Mouse (Mus musculus) midbrain, embryonic 12.5 days (tissue): ENCODE measurements around the gene Idh3a. TPM values are rescaled to one million over a fixed set of nuclear protein-coding genes. Genes with fewer than 3 reads are reported as not detected.

Experiments used
- ATAC-seq: fragments of 200-750 bp; cut with Nextera tagmentation; 2 replicates; pipeline ENCODE4 v1.8.0; 2017; ENCODE audit warnings: low read depth, moderate TSS enrichment, moderate library complexity; ENCODE audit not compliant: low FRiP score
- H3K27ac ChIP-seq: fragments of 300-500 bp; sonication (generic); replicated peaks from 2 replicates; pipeline ENCODE4 v1.5.1; 2016; ENCODE audit warnings: mild to moderate bottlenecking
- H3K27me3 ChIP-seq: fragments of 300-500 bp; sonication (generic); 2 replicates; pipeline ENCODE4 v1.6.1; 2016; ENCODE audit warnings: mild to moderate bottlenecking
- H3K36me3 ChIP-seq: fragments of 300-500 bp; sonication (generic); 2 replicates; pipeline ENCODE4 v1.6.1; 2016
- H3K4me1 ChIP-seq: fragments of 300-500 bp; sonication (generic); 2 replicates; pipeline ENCODE4 v1.6.1; 2016
- H3K4me2 ChIP-seq: fragments of 300-500 bp; sonication (generic); replicated peaks from 2 replicates; pipeline ENCODE4 v1.6.1; 2016; ENCODE audit warnings: mild to moderate bottlenecking, moderate library complexity
- H3K4me3 ChIP-seq: fragments of 300-500 bp; sonication (generic); 2 replicates; pipeline ENCODE4 v1.5.1; 2016; ENCODE audit warnings: mild to moderate bottlenecking
- H3K9ac ChIP-seq: fragments of 300-500 bp; sonication (generic); replicated peaks from 2 replicates; pipeline ENCODE4 v1.6.1; 2016; ENCODE audit warnings: mild to moderate bottlenecking, moderate library complexity
- H3K9me3 ChIP-seq: fragments of 300-500 bp; sonication (generic); 2 replicates; pipeline ENCODE4 v1.6.1; 2016; ENCODE audit warnings: mild to moderate bottlenecking
- WGBS: fragments of 180-500 bp; shearing (Covaris S2); methylation state at CpG from one replicate; pipeline ENCODE4 v1.1.7; 2016; 5-methylcytosine and 5-hydroxymethylcytosine counted together
- polyA plus RNA-seq: library from polyadenylated mRNA; unstranded; fragments of >200 nt; fragmentation: Nextera tagmentation; extraction: Ambion mirVana; gene quantifications from 2 replicates; pipeline ENCODE4 v1.2.1, GENCODE M21; 2016

Idh3a gene
- 101 and 102 TPM in 2 replicates for polyA plus RNA-seq

- H3K4me2 ChIP-seq: peak within 1 kb of the TSS; percentile 97
- H3K9ac ChIP-seq: peak within 1 kb of the TSS; percentile 88
- no peaks in the 10 kb centered on the region for H3K27me3 ChIP-seq
- H3K4me3 ChIP-seq: peak within 1 kb of the TSS; percentile 76
- H3K27ac ChIP-seq: 0 out of 2 replicates have a peak within 1 kb of the TSS, but pooled peaks have one; percentile 35
- WGBS: under 1% methylated on average over 72 of the region's 73 CpGs
- H3K36me3 ChIP-seq: peaks cover 8% of the 10 kb centered on the region
- H3K9me3 ChIP-seq: no peaks in the 10 kb centered on the region
- peaks cover 19% of the 10 kb centered on the region for H3K4me1 ChIP-seq
- peak; percentile 99 for ATAC-seq
Observed at GRCm38 (mm10) chr9:54586199-54587061, at the start of gene Idh3a. Gene Idh3a, plus strand, starts transcription at chr9:54586334.

- no peak overlapping the region for H3K9ac ChIP-seq
- H3K36me3 ChIP-seq: no peaks in the 10 kb centered on the region
- peaks cover 16% of the 10 kb centered on the region; the same call in 1 of the 2 replicates for H3K4me1 ChIP-seq
- no peak for ATAC-seq
- H3K27me3 ChIP-seq: no peaks in the 10 kb centered on the region
- no peak overlapping the region for H3K27ac ChIP-seq
- WGBS: 30% methylated on average over 4 of the region's 4 CpGs
- H3K4me2 ChIP-seq: no peak overlapping the region
- H3K4me3 ChIP-seq: no peak overlapping the region
- no peaks in the 10 kb centered on the region for H3K9me3 ChIP-seq
Observed at GRCm38 (mm10) chr9:54537030-54537429, 49.1 kb upstream of the Idh3a start.

- WGBS: 85% methylated on average over 3 of the region's 3 CpGs
- H3K9me3 ChIP-seq: no peaks in the 10 kb centered on the region
- H3K4me1 ChIP-seq: peaks cover 16% of the 10 kb centered on the region; the same call in 1 of the 2 replicates
- H3K27ac ChIP-seq: no peak overlapping the region
- H3K9ac ChIP-seq: no peak overlapping the region
- no peaks in the 10 kb centered on the region for H3K36me3 ChIP-seq
- ATAC-seq: no peak
- H3K4me2 ChIP-seq: no peak overlapping the region
- no peak overlapping the region for H3K4me3 ChIP-seq
- no peaks in the 10 kb centered on the region for H3K27me3 ChIP-seq
Observed at GRCm38 (mm10) chr9:54537480-54537879, 48.7 kb upstream of the Idh3a start.

GRCm38 (mm10) chr9:54538244-54538643 is 47.9 kb upstream of the Idh3a start:
- WGBS: 96% methylated on average over 3 of the region's 3 CpGs
- H3K36me3 ChIP-seq: no peaks in the 10 kb centered on the region
- no peak overlapping the region for H3K4me3 ChIP-seq
- no peak overlapping the region for H3K4me2 ChIP-seq
- H3K27ac ChIP-seq: no peak overlapping the region
- no peaks in the 10 kb centered on the region for H3K27me3 ChIP-seq
- no peak overlapping the region for H3K9ac ChIP-seq
- peaks cover 16% of the 10 kb centered on the region; the same call in 1 of the 2 replicates for H3K4me1 ChIP-seq
- no peaks in the 10 kb centered on the region for H3K9me3 ChIP-seq
- no peak for ATAC-seq

- Histone ChIP-seq H3K4me2 (no peak within 1 kb of the TSS), H3K36me3 (no peaks in the 10 kb centered on the region), H3K9ac (no peak within 1 kb of the TSS), H3K4me1 (peaks cover 14% of the 10 kb centered on the region; the same call in 1 of the 2 replicates), H3K4me3 (no peak within 1 kb of the TSS), H3K9me3 (no peaks in the 10 kb centered on the region), H3K27ac (no peak within 1 kb of the TSS), H3K27me3 (no peaks in the 10 kb centered on the region)
- ATAC-seq: no peak
- WGBS: 95% methylated on average over 14 of the region's 14 CpGs
Observed at GRCm38 (mm10) chr9:54538684-54539083, 47.5 kb upstream of the Idh3a start, which contains the start of gene Sh2d7. Gene Sh2d7, plus strand, starts transcription at chr9:54538984.

- no peaks in the 10 kb centered on the region for H3K36me3 ChIP-seq
- H3K9ac ChIP-seq: no peak overlapping the region
- H3K27ac ChIP-seq: no peak overlapping the region
- WGBS: 75% methylated on average over 5 of the region's 5 CpGs
- H3K27me3 ChIP-seq: no peaks in the 10 kb centered on the region
- H3K9me3 ChIP-seq: no peaks in the 10 kb centered on the region
- ATAC-seq: no peak
- peaks cover 5% of the 10 kb centered on the region; the same call in 1 of the 2 replicates for H3K4me1 ChIP-seq
- H3K4me2 ChIP-seq: no peak overlapping the region
- no peak overlapping the region for H3K4me3 ChIP-seq
Observed at GRCm38 (mm10) chr9:54540801-54541200, 45.3 kb upstream of the Idh3a start.

- H3K4me3 ChIP-seq: no peak overlapping the region
- H3K9me3 ChIP-seq: no peaks in the 10 kb centered on the region
- no peak for ATAC-seq
- WGBS: 86% methylated on average over 9 of the region's 9 CpGs
- H3K4me1 ChIP-seq: no peaks in the 10 kb centered on the region
- no peaks in the 10 kb centered on the region for H3K27me3 ChIP-seq
- H3K4me2 ChIP-seq: no peak overlapping the region
- no peak overlapping the region for H3K9ac ChIP-seq
- H3K27ac ChIP-seq: no peak overlapping the region
- no peaks in the 10 kb centered on the region for H3K36me3 ChIP-seq
Observed at GRCm38 (mm10) chr9:54544212-54544953, 41.8 kb upstream of the Idh3a start.

- no peak overlapping the region for H3K4me2 ChIP-seq
- no peak overlapping the region for H3K9ac ChIP-seq
- no peaks in the 10 kb centered on the region for H3K9me3 ChIP-seq
- H3K36me3 ChIP-seq: no peaks in the 10 kb centered on the region
- no peak overlapping the region for H3K4me3 ChIP-seq
- ATAC-seq: no peak
- no peak overlapping the region for H3K27ac ChIP-seq
- H3K4me1 ChIP-seq: no peaks in the 10 kb centered on the region
- 92% methylated on average over 4 of the region's 4 CpGs for WGBS
- no peaks in the 10 kb centered on the region for H3K27me3 ChIP-seq
Observed at GRCm38 (mm10) chr9:54544954-54545315, 41.2 kb upstream of the Idh3a start.

- no peak overlapping the region for H3K27ac ChIP-seq
- H3K4me2 ChIP-seq: no peak overlapping the region
- H3K9me3 ChIP-seq: no peaks in the 10 kb centered on the region
- H3K9ac ChIP-seq: no peak overlapping the region
- no peaks in the 10 kb centered on the region for H3K4me1 ChIP-seq
- ATAC-seq: no peak
- no peaks in the 10 kb centered on the region for H3K36me3 ChIP-seq
- no peak overlapping the region for H3K4me3 ChIP-seq
- 21% methylated on average over 5 of the region's 5 CpGs for WGBS
- no peaks in the 10 kb centered on the region for H3K27me3 ChIP-seq
Observed at GRCm38 (mm10) chr9:54547536-54547935, 38.6 kb upstream of the Idh3a start.

- H3K4me3 ChIP-seq: no peak overlapping the region
- no peaks in the 10 kb centered on the region for H3K36me3 ChIP-seq
- no peak overlapping the region for H3K4me2 ChIP-seq
- H3K27me3 ChIP-seq: no peaks in the 10 kb centered on the region
- no peak for ATAC-seq
- H3K4me1 ChIP-seq: no peaks in the 10 kb centered on the region
- no peak overlapping the region for H3K9ac ChIP-seq
- H3K27ac ChIP-seq: no peak overlapping the region
- H3K9me3 ChIP-seq: no peaks in the 10 kb centered on the region
- 90% methylated on average over 6 of the region's 6 CpGs for WGBS
Observed at GRCm38 (mm10) chr9:54549433-54549832, 36.7 kb upstream of the Idh3a start.

GRCm38 (mm10) chr9:54552409-54552808 is 33.7 kb upstream of the Idh3a start:
- H3K27ac ChIP-seq: no peak overlapping the region
- H3K36me3 ChIP-seq: no peaks in the 10 kb centered on the region
- H3K4me3 ChIP-seq: no peak overlapping the region
- no peak overlapping the region for H3K4me2 ChIP-seq
- no peaks in the 10 kb centered on the region for H3K27me3 ChIP-seq
- WGBS: 29% methylated on average over 5 of the region's 5 CpGs
- H3K9ac ChIP-seq: no peak overlapping the region
- no peaks in the 10 kb centered on the region for H3K4me1 ChIP-seq
- no peak for ATAC-seq
- no peaks in the 10 kb centered on the region for H3K9me3 ChIP-seq

- no peak for ATAC-seq
- Histone ChIP-seq H3K36me3 (no peaks in the 10 kb centered on the region), H3K9ac (no peak overlapping the region), H3K27me3 (peaks cover 13% of the 10 kb centered on the region), H3K4me1 (no peaks in the 10 kb centered on the region), H3K4me3 (no peak overlapping the region), H3K27ac (no peak overlapping the region), H3K9me3 (no peaks in the 10 kb centered on the region), H3K4me2 (no peak overlapping the region)
- WGBS: 68% methylated on average over 2 of the region's 2 CpGs
Observed at GRCm38 (mm10) chr9:54555044-54555443, 31.1 kb upstream of the Idh3a start.
